Mouse (Mus musculus) gastrocnemius, adult 18-20 months (tissue): ENCODE results near the gene Cab39l. TPM values are rescaled to one million over a fixed set of nuclear protein-coding genes. Genes with fewer than 3 reads are reported as not detected.

Source experiments
- DNase-seq: peaks from one replicate; pipeline ENCODE4 v3.0.0; 2021; ENCODE audit warnings: low spot score
- total RNA-seq, 2 experiments: library from RNA; stranded (reverse); gene quantifications; 2 replicates each; pipeline ENCODE4 v1.2.3; 2021

The Cab39l gene
- total RNA-seq, 2 experiments from 2014 or later: 22.5 to 23.6 TPM

GRCm38 (mm10) chr14:59627823-59628222 lies 187.1 kb downstream of the Cab39l start:
- peak; percentile 35 for DNase-seq

- DNase-seq: no peak
Measured at GRCm38 (mm10) chr14:59629308-59629707, 188.5 kb downstream of the Cab39l start.

GRCm38 (mm10) chr14:59630096-59630495 lies 189.3 kb downstream of the Cab39l start:
- DNase-seq: no peak

GRCm38 (mm10) chr14:59632067-59632466 lies 191.3 kb downstream of the Cab39l start:
- DNase-seq: peak; percentile 51

GRCm38 (mm10) chr14:59633295-59633898 lies 192.6 kb downstream of the Cab39l start:
- no peak for DNase-seq

GRCm38 (mm10) chr14:59633988-59634387 lies 193.2 kb downstream of the Cab39l start:
- DNase-seq: no peak

Other genes starting within 250 kb of the Cab39l start
- gene Rcbtb1, start 239.8 kb upstream of the Cab39l start, total RNA-seq: 10 to 100 TPM; 11.2 to 11.6 TPM
- not detected for gene Gm6904, start 180.8 kb upstream of the Cab39l start, total RNA-seq
- under 1 TPM; 0.16 to 0.24 TPM for gene Phf11a, start 143.4 kb upstream of the Cab39l start, total RNA-seq
- gene Phf11b, start 99.6 kb upstream of the Cab39l start, total RNA-seq: not detected
- gene Phf11d, start 75.5 kb upstream of the Cab39l start, total RNA-seq: 1 to 10 TPM in 1 of 2 experiments, under 1 TPM in 1; 0.91 to 1.3 TPM
- gene Phf11c, start 45.6 kb upstream of the Cab39l start, total RNA-seq: under 1 TPM; 0.25 to 0.45 TPM
- gene Setdb2, start 88 bp upstream of the Cab39l start, total RNA-seq: 1 to 10 TPM; 4.0 to 5.0 TPM
- gene Cdadc1, start 157.0 kb downstream of the Cab39l start, total RNA-seq: 10 to 100 TPM; 30.8 TPM
- 10 to 100 TPM; 58.4 to 71.6 TPM for gene Shisa2, start 184.3 kb downstream of the Cab39l start, total RNA-seq